Mouse (Mus musculus) heart, postnatal 0 days (tissue): ENCODE measurements around the gene Ppm1l. TPM values are rescaled to one million over a fixed set of nuclear protein-coding genes. Genes with fewer than 3 reads are reported as not detected.
"Not testable (repeated sequence)": the region's sequence is repeated elsewhere in the genome, so short reads cannot be mapped to it uniquely, and the experiment has no call there.

Experiments used
- ATAC-seq: fragments of 200-750 bp; cut with Nextera tagmentation; 2 replicates; pipeline ENCODE4 v1.8.0; 2017; ENCODE audit warnings: low read depth, moderate number of reproducible peaks, moderate library complexity; ENCODE audit not compliant: insufficient read depth
- DNase-seq: peaks from one replicate; pipeline ENCODE4 v3.0.0-alpha.2; 2016; ENCODE audit warnings: low spot score
- H3K27ac ChIP-seq: fragments of 300-500 bp; sonication (generic); 2 replicates; pipeline ENCODE4 v1.5.1; 2014; ENCODE audit warnings: low read depth, mild to moderate bottlenecking
- H3K27me3 ChIP-seq: fragments of 300-500 bp; sonication (generic); 2 replicates; pipeline ENCODE4 v1.6.1; 2014; ENCODE audit warnings: low read length, mixed read lengths; ENCODE audit not compliant: control insufficient read depth, insufficient read depth
- H3K36me3 ChIP-seq: fragments of 300-500 bp; sonication (generic); replicated peaks from 2 replicates; pipeline ENCODE4 v1.6.1; 2014; ENCODE audit warnings: low read length, mixed read lengths; ENCODE audit not compliant: control insufficient read depth, insufficient read depth
- H3K4me1 ChIP-seq: fragments of 300-500 bp; sonication (generic); 2 replicates; pipeline ENCODE4 v1.6.1; 2014; ENCODE audit warnings: antibody characterized with exemption; ENCODE audit not compliant: control insufficient read depth, insufficient read depth
- H3K4me2 ChIP-seq: fragments of 300-500 bp; sonication (generic); 2 replicates; pipeline ENCODE4 v1.6.1; 2014; ENCODE audit warnings: low read depth, mild to moderate bottlenecking, low read length, moderate library complexity
- H3K4me3 ChIP-seq: fragments of 300-500 bp; sonication (generic); 2 replicates; pipeline ENCODE4 v1.5.1; 2014; ENCODE audit warnings: low read depth, low read length
- H3K9ac ChIP-seq: fragments of 300-500 bp; sonication (generic); replicated peaks from 2 replicates; pipeline ENCODE4 v1.6.1; 2014; ENCODE audit warnings: low read depth, low read length, mixed read lengths
- H3K9me3 ChIP-seq: fragments of 300-500 bp; sonication (generic); replicated peaks from 2 replicates; pipeline ENCODE4 v1.6.1; 2016; ENCODE audit warnings: low read length; ENCODE audit not compliant: control insufficient read depth
- CTCF ChIP-seq: IDR thresholded peaks from 2 replicates; pipeline ENCODE4 v1.5.1; 2016; ENCODE audit warnings: antibody characterized with exemption, control low read depth, low read depth
- EP300 ChIP-seq: IDR thresholded peaks from 2 replicates; pipeline ENCODE4 v1.6.1; 2016; ENCODE audit warnings: antibody characterized with exemption, low read depth
- WGBS: fragments of 180-500 bp; shearing (Covaris S2); extraction: QIAGEN DNeasy Blood & Tissue Kit; methylation state at CpG from one replicate; pipeline ENCODE4 v1.1.7; 2014; 5-methylcytosine and 5-hydroxymethylcytosine counted together
- polyA plus RNA-seq: library from polyadenylated mRNA; unstranded; fragments of >200 nt; fragmentation: Nextera tagmentation; extraction: Ambion mirVana; gene quantifications from 2 replicates; pipeline ENCODE4 v1.2.1, GENCODE M21; 2015
- total RNA-seq: library from RNA; depleted of rRNA; stranded (reverse); fragments of >200 nt; gene quantifications from 2 replicates; pipeline ENCODE4 v1.2.3, GENCODE M21; 2014; ENCODE audit warnings: low replicate concordance

Gene Ppm1l
- total and polyA plus RNA-seq, 2 experiments from 2014 or later, result 8.7 to 13.8 TPM

DNA sequence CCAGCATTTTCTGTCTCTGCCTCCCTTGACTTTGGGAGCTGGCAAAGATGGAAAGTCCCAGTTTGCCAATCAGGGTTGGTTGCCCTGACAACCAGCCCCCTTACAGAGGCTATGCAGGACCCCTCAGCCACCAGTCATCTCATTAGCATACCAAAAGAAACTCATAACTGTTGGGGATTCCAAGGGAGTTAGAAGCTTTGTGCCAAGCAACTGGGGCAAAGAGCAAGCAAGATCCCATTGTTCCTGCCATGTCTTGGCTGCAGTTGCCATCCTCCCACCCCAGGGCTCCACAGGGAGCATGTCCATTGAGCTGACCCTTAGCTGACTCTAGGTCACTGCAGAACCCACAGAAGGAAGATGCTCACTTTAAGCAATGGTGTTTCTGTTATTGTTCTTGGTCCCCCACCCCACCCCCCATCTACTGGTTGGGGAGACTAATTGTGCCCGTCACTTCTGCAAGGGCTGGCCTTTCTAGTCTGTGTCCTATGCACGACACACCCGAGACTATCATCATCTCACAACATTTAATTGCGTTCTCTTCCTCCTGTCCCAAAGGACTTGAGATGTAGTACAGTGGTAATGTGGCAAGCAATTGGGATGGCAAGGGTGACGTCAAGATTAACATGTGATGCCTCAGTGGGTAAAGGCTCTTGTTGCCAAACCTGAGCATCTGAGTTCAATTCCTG is 89.7 kb downstream of the Ppm1l start:
- H3K27me3 ChIP-seq, result no peaks in the 10 kb centered on the region
- ATAC-seq (no peak), DNase-seq (no peak)
- no peak overlapping the region for H3K4me3 ChIP-seq
- H3K9me3 ChIP-seq, result no peaks in the 10 kb centered on the region
- no peak overlapping the region for H3K4me2 ChIP-seq
- H3K27ac ChIP-seq, result no peak overlapping the region
- H3K36me3 ChIP-seq, result no peaks in the 10 kb centered on the region
- TF ChIP-seq CTCF, result no peak
- no peak for TF ChIP-seq EP300
- WGBS, result 85% methylated on average over 5 of the region's 5 CpGs
- no peaks in the 10 kb centered on the region for H3K4me1 ChIP-seq
- no peak overlapping the region for H3K9ac ChIP-seq

DNA sequence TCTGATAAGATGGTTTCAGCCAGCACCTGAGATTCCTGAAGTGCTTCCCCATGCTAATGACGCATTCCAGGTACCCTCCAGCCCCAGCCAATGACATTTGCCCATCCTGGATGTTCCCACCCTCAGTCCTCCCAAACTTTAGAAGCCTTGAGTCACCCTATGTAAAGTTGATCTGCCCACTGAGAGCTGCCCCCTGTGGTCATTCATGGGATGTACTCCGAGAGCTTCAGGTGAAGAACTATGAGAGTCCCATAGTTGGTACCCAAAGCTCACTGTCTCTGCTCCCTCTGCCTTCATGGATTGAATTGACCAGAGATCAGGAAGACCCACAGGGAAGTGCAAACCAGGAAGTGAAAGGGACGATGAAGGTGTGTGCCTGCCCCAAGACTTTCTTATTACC is 91.4 kb downstream of the Ppm1l start:
- Histone ChIP-seq H3K27me3 (no peaks in the 10 kb centered on the region), H3K27ac (no peak overlapping the region), H3K4me1 (no peaks in the 10 kb centered on the region), H3K4me3 (no peak overlapping the region), H3K4me2 (no peak overlapping the region), H3K9ac (no peak overlapping the region), H3K9me3 (no peaks in the 10 kb centered on the region), H3K36me3 (no peaks in the 10 kb centered on the region)
- DNase-seq (no peak), ATAC-seq (no peak)
- TF ChIP-seq CTCF (no peak), EP300 (no peak)
- WGBS, result 79% methylated on average over 3 of the region's 3 CpGs

DNA sequence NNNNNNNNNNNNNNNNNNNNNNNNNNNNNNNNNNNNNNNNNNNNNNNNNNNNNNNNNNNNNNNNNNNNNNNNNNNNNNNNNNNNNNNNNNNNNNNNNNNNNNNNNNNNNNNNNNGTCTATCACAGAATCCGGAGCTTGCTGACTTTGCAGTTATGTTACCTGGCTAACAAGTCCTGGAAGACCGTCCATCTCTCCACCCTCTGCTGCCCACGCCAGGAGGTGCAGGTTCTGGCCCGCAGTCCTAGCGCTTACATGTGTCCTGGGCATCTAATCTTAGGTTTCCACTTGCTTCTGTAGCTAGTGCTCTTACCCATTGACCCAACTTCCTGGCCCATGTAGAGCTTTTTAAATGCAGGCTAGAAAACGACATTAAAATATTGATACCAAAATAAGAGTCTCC is 99.5 kb downstream of the Ppm1l start:
- ATAC-seq (no peak), DNase-seq (no peak)
- TF ChIP-seq EP300 (no peak), CTCF (no peak)
- Histone ChIP-seq H3K9me3 (no peaks in the 10 kb centered on the region), H3K9ac (no peak overlapping the region), H3K27ac (no peak overlapping the region), H3K27me3 (no peaks in the 10 kb centered on the region), H3K4me2 (no peak overlapping the region), H3K4me3 (no peak overlapping the region), H3K36me3 (no peaks in the 10 kb centered on the region), H3K4me1 (no peaks in the 10 kb centered on the region)
- 74% methylated on average over 6 of the region's 6 CpGs for WGBS

DNA sequence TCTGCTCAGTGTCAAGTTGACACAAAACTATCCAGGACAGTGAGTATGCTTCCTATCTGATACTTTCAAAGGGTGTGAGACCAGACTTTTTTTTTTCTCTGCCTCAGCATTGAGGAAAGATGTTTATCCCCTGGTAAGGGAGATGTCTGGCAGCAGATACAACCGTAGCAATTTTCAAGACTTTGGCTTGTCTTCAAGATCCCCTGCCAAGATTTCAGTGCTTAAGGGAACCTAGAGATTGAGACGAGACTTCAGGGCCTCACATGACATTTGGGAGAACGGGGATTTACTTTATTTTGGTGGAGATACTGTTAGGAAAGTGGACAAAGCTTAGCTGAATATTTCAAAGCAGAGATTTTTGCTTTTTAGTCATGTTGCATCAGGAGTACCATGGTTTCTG is 106.1 kb downstream of the Ppm1l start:
- DNase-seq (no peak), ATAC-seq (no peak)
- whole genome bisulfite sequencing, result 64% methylated on average over 3 of the region's 3 CpGs
- H3K36me3 ChIP-seq, result no peaks in the 10 kb centered on the region
- peaks cover 6% of the 10 kb centered on the region; the same call in 1 of the 2 replicates for H3K9me3 ChIP-seq
- H3K27ac ChIP-seq, result no peak overlapping the region
- TF ChIP-seq CTCF, result no peak
- no peak for TF ChIP-seq EP300
- no peak overlapping the region for H3K4me2 ChIP-seq
- H3K9ac ChIP-seq, result no peak overlapping the region
- no peaks in the 10 kb centered on the region; the same call in 1 of the 2 replicates for H3K4me1 ChIP-seq
- no peaks in the 10 kb centered on the region for H3K27me3 ChIP-seq
- no peak overlapping the region for H3K4me3 ChIP-seq

DNA sequence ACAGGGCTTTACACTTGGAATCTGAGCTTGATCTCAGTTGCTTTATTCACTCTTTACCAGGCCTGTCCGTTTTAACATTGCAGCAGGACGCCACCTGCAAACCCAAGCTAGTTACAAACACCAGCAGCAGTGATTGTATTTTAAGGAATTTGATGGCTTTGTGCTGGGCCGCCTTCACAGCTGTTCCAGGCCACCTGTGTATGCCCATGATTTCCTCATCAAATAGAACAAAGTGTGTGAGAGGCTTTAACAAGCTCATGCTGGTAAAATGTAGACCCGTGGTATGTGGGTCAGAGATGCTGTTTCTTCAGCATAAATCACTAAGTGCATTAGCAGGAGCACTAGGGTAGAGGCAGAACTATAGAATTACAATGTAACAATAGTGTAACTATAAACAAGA is 106.7 kb downstream of the Ppm1l start:
- H3K4me3 ChIP-seq, result no peak overlapping the region
- ATAC-seq, result no peak
- no peaks in the 10 kb centered on the region for H3K27me3 ChIP-seq
- no peak overlapping the region for H3K27ac ChIP-seq
- H3K36me3 ChIP-seq, result no peaks in the 10 kb centered on the region
- WGBS, result 78% methylated on average over 4 of the region's 4 CpGs
- H3K9ac ChIP-seq, result no peak overlapping the region
- TF ChIP-seq CTCF (no peak), EP300 (no peak)
- DNase-seq, result no peak
- H3K4me2 ChIP-seq, result no peak overlapping the region
- no peaks in the 10 kb centered on the region; the same call in 1 of the 2 replicates for H3K4me1 ChIP-seq
- peaks cover 6% of the 10 kb centered on the region; the same call in 1 of the 2 replicates for H3K9me3 ChIP-seq

DNA sequence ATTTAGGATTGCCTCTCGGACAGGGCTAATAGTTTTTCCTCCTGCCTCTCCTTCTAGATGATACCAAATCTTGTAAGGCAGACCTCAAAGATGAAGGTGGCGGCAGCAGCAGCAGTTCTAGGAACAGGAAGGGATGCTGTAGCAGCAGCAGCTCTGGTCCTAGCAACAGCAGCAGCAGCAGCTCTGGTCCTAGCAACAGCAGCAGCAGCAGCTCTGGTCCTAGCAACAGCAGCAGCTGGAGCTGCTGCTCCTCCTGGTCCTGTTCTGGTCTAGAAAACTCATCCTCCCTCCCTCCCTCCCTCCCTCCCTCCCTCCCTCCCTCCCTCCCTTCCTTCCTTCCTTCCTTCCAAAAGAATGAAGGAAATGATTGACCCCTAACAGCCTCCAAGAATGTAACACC is 108.1 kb downstream of the Ppm1l start:
- H3K4me3 ChIP-seq, H3K9me3 ChIP-seq, H3K27ac ChIP-seq, ATAC-seq, H3K9ac ChIP-seq, H3K4me2 ChIP-seq, DNase-seq, H3K27me3 ChIP-seq, H3K36me3 ChIP-seq, H3K4me1 ChIP-seq: not testable (repeated sequence)
- WGBS, result 81% methylated on average over 2 of the region's 2 CpGs
